In genomic region chr9:84011146-84011545, GRCm38 (mm10) we compare ENCODE assay signal across 22 mouse cellular contexts.
DNase-seq lines count a peak whose midpoint lies in the region; ATAC-seq and TF ChIP-seq lines count a peak whose summit lies in the region.
"Had no signal": no experiment of that assay in that cellular context is flagged by ENCODE, and none has a peak within 500 bp of the region (broad histone marks: within the 10 kb centered on the region; RNA-seq: fewer than 3 reads in every experiment).

No protein-coding gene starts in this region.

- TF ChIP-seq CTCF in hindbrain, postnatal 0 days (IDR thresholded peaks at IDR 0.05; ENCODE audit: low read depth) = no peak

- H3K9ac ChIP-seq in kidney, embryonic 14.5 days (ENCODE audit: low read depth, low read length) = no peak overlapping the region
- no peak overlapping the region for H3K9ac ChIP-seq in kidney, embryonic 16.5 days (replicated peaks; ENCODE audit: low read length)
- H3K9ac ChIP-seq in hindbrain, postnatal 0 days (replicated peaks; ENCODE audit: low read length) = no peak overlapping the region
- H3K9ac ChIP-seq: embryonic facial prominence, embryonic 12.5 days; embryonic facial prominence, embryonic 15.5 days; forebrain, postnatal 0 days; hindbrain, embryonic 13.5 days had no signal

- no peaks in the 10 kb centered on the region for H3K9me3 ChIP-seq in kidney, embryonic 14.5 days (ENCODE audit: control insufficient read depth, low read length)
- H3K9me3 ChIP-seq in kidney, embryonic 16.5 days (ENCODE audit: low read length) = no peaks in the 10 kb centered on the region
- no peaks in the 10 kb centered on the region for H3K9me3 ChIP-seq in hindbrain, postnatal 0 days (ENCODE audit: low read length)
- H3K9me3 ChIP-seq: embryonic facial prominence, embryonic 12.5 days; embryonic facial prominence, embryonic 15.5 days; hindbrain, embryonic 10.5 days; hindbrain, embryonic 13.5 days had no signal

- no peak for ATAC-seq in kidney, embryonic 14.5 days (ENCODE audit: low FRiP score, low TSS enrichment)
- ATAC-seq in kidney, embryonic 16.5 days (ENCODE audit: low FRiP score, low TSS enrichment) = peak; percentile 74; the same call in 1 of the 2 replicates
- no peak for ATAC-seq in hindbrain, postnatal 0 days
- ATAC-seq: CD4-positive, CD25-positive, alpha-beta regulatory T cell, adult 4 months; forebrain, embryonic 14.5 days; forebrain, postnatal 0 days had no signal

- H3K4me1 ChIP-seq in kidney, embryonic 14.5 days (ENCODE audit: control insufficient read depth, insufficient read depth, low read length) = no peaks in the 10 kb centered on the region
- H3K4me1 ChIP-seq in kidney, embryonic 16.5 days (ENCODE audit: insufficient read depth, low read length) = 0 out of 2 replicates have a peak, but pooled peaks cover 4% of the 10 kb centered on the region
- H3K4me1 ChIP-seq in hindbrain, postnatal 0 days (ENCODE audit: insufficient read depth, low read length) = no peaks in the 10 kb centered on the region
- H3K4me1 ChIP-seq: embryonic facial prominence, embryonic 12.5 days; embryonic facial prominence, embryonic 15.5 days; hindbrain, embryonic 10.5 days; hindbrain, embryonic 13.5 days had no signal

- no peak overlapping the region for H3K27ac ChIP-seq in kidney, embryonic 14.5 days (ENCODE audit: low read depth, low read length)
- H3K27ac ChIP-seq in kidney, embryonic 16.5 days (ENCODE audit: low read length) = no peak overlapping the region
- no peak overlapping the region for H3K27ac ChIP-seq in hindbrain, postnatal 0 days
- H3K27ac ChIP-seq: embryonic facial prominence, embryonic 12.5 days; embryonic facial prominence, embryonic 15.5 days; gastrocnemius, adult 2 months; hindbrain, embryonic 10.5 days; hindbrain, embryonic 13.5 days had no signal

- H3K27me3 ChIP-seq in kidney, embryonic 14.5 days (ENCODE audit: control insufficient read depth, insufficient read depth, low read length) = no peaks in the 10 kb centered on the region
- no peaks in the 10 kb centered on the region for H3K27me3 ChIP-seq in kidney, embryonic 16.5 days (ENCODE audit: insufficient read depth, low read length)
- H3K27me3 ChIP-seq in hindbrain, postnatal 0 days (ENCODE audit: insufficient read depth, low read length) = no peaks in the 10 kb centered on the region
- H3K27me3 ChIP-seq: embryonic facial prominence, embryonic 12.5 days; embryonic facial prominence, embryonic 15.5 days; hindbrain, embryonic 13.5 days had no signal

- DNase-seq in kidney, adult 8-10 months = peak; percentile 29 to 56
- DNase-seq in kidney, postnatal 14 days = peak; percentile 17
- DNase-seq in hindbrain, postnatal 0 days (ENCODE audit: low spot score) = no peak
- no peak for DNase-seq in right cerebral cortex, adult 2 months (ENCODE audit: low spot score in 2 of 2)
- DNase-seq: adrenal gland, adult 2 months; adrenal gland, postnatal 14 days; cerebellum, adult 11 months; cerebellum, adult 2 months; cerebellum, adult 9-11 months; cerebellum, postnatal 25 days; forebrain, postnatal 0 days; gastrocnemius, adult 2 months; gastrocnemius, postnatal 14 days had no signal

- no peak overlapping the region for H3K4me3 ChIP-seq in kidney, embryonic 14.5 days (ENCODE audit: low read length)
- no peak overlapping the region for H3K4me3 ChIP-seq in kidney, embryonic 16.5 days (ENCODE audit: low read length)
- H3K4me3 ChIP-seq in hindbrain, postnatal 0 days (ENCODE audit: low read length) = no peak overlapping the region
- H3K4me3 ChIP-seq: embryonic facial prominence, embryonic 12.5 days; embryonic facial prominence, embryonic 15.5 days; gastrocnemius, adult 2 months; hindbrain, embryonic 10.5 days; hindbrain, embryonic 13.5 days had no signal

- no peaks in the 10 kb centered on the region for H3K36me3 ChIP-seq in kidney, embryonic 14.5 days (ENCODE audit: control insufficient read depth, insufficient read depth, low read length)
- H3K36me3 ChIP-seq in kidney, embryonic 16.5 days (ENCODE audit: insufficient read depth, low read length) = peaks cover 2% of the 10 kb centered on the region; the same call in 1 of the 2 replicates
- H3K36me3 ChIP-seq in hindbrain, postnatal 0 days (ENCODE audit: insufficient read depth, low read length) = no peaks in the 10 kb centered on the region; the same call in 1 of the 2 replicates
- H3K36me3 ChIP-seq: embryonic facial prominence, embryonic 12.5 days; embryonic facial prominence, embryonic 15.5 days; hindbrain, embryonic 10.5 days; hindbrain, embryonic 13.5 days had no signal

- H3K4me2 ChIP-seq in kidney, embryonic 14.5 days (replicated peaks; ENCODE audit: low read depth, low read length) = no peak overlapping the region
- no peak overlapping the region for H3K4me2 ChIP-seq in kidney, embryonic 16.5 days (replicated peaks; ENCODE audit: low read depth, low read length)
- no peak overlapping the region for H3K4me2 ChIP-seq in hindbrain, postnatal 0 days (ENCODE audit: low read depth, low read length)
- H3K4me2 ChIP-seq: embryonic facial prominence, embryonic 12.5 days; embryonic facial prominence, embryonic 15.5 days; heart, embryonic 11.5 days; hindbrain, embryonic 13.5 days had no signal

Comparison
In these comparisons a context has a peak if more than half of its experiments do, and no peak if none do; other contexts are left out.
1. DNase-seq: peak in kidney, adult 8-10 months (2 of 2) and kidney, postnatal 14 days (single experiment); none in hindbrain, postnatal 0 days (single experiment) and right cerebral cortex, adult 2 months (0 of 2).